Mouse (Mus musculus): ENCODE data around the gene Gm21921. TPM values are rescaled to one million over a fixed set of nuclear protein-coding genes. Genes with fewer than 3 reads are reported as not detected.
"Not testable (repeated sequence)": the region's sequence is repeated elsewhere in the genome, so short reads cannot be mapped to it uniquely, and the experiment has no call there.

Gene Gm21921
- not detected for total RNA-seq (2021)

- DNase-seq (ENCODE audit: low spot score); intact Hi-C loops (cut with DNase I): not testable (repeated sequence)
Measured at GRCm38 (mm10) chrY:24796143-24796542, at the start of gene Gm21921. Gene Gm21921, minus strand, starts transcription at chrY:24796243.

Measured in heart, postnatal 25 days (tissue).